Mouse (Mus musculus): ENCODE measurements at regions not wholly inside any gene's neighbourhood (a gene's known extent, or its start where the extent isn't known, plus 50 kb on each side); places are given as distances from the start of the nearest gene placed in this dataset.

GRCm38 (mm10) chr14:28664121-28664520, 159.6 kb downstream of the Wnt5a start:
- TF ChIP-seq CHD2 (IDR thresholded peaks at IDR 0.05; ENCODE audit: low read length) (no peak), SMC3 (IDR thresholded peaks at IDR 0.05; ENCODE audit: low read depth, low read length) (no peak), ZMIZ1 (IDR thresholded peaks at IDR 0.05; ENCODE audit: low read depth, low read length) (no peak), POLR2A (IDR thresholded peaks at IDR 0.05; ENCODE audit: low read depth, low read length) (no peak), NELFE (IDR thresholded peaks at IDR 0.05; ENCODE audit: low read depth, low read length) (no peak)
- DNase-seq (ENCODE audit: extremely low read depth) = no peak
- Histone ChIP-seq H3K36me3 (replicated peaks in 1 of 2; ENCODE audit: control insufficient read depth in 1 of 2, insufficient read depth in 1 of 2, low read length in 1 of 2) (no peaks in the 10 kb centered on the region), H3K27ac (ENCODE audit: insufficient read depth, low read depth) (no peak overlapping the region), H3K79me2 (replicated peaks; ENCODE audit: control insufficient read depth, extremely low read depth, insufficient read depth, poor library complexity, severe bottlenecking) (no peaks in the 10 kb centered on the region), H3K4me3 (replicated peaks in 1 of 3; ENCODE audit: low read depth in 2 of 3, low read length in 2 of 3, poor library complexity in 1 of 3) (no peak overlapping the region), H3K27me3 (replicated peaks) (no peaks in the 10 kb centered on the region), H3K4me2 (ENCODE audit: insufficient read depth, low read depth, poor library complexity, severe bottlenecking) (no peak overlapping the region), H3K9ac (ENCODE audit: insufficient read depth, low read depth) (no peak overlapping the region), H3K4me1 (ENCODE audit: control insufficient read depth in 1 of 2, insufficient read depth in 2 of 2) (no peaks in the 10 kb centered on the region), H3K9me3 (replicated peaks; ENCODE audit: low read length) (peaks cover 69% of the 10 kb centered on the region)
- dilution Hi-C loops (cut with MboI; ENCODE audit: extremely low pct_ligation_motif_present, extremely low pct_unique_long_range_greater_than_20kb, low sequenced_read_pairs) (no loop called here), in situ Hi-C loops (cut with MboI; ENCODE audit: low pct_ligation_motif_present, low pct_unique_long_range_greater_than_20kb, low sequenced_read_pairs) (no loop called here)

- no peak overlapping the region for H3K4me2 ChIP-seq (ENCODE audit: insufficient read depth, low read depth, poor library complexity, severe bottlenecking)
- H3K9ac ChIP-seq (ENCODE audit: insufficient read depth, low read depth) = no peak overlapping the region
- in situ Hi-C loops (cut with MboI; ENCODE audit: low pct_ligation_motif_present, low pct_unique_long_range_greater_than_20kb, low sequenced_read_pairs) (no loop called here), dilution Hi-C loops (cut with MboI; ENCODE audit: extremely low pct_ligation_motif_present, extremely low pct_unique_long_range_greater_than_20kb, low sequenced_read_pairs) (no loop called here)
- H3K36me3 ChIP-seq (replicated peaks in 1 of 2; ENCODE audit: control insufficient read depth in 1 of 2, insufficient read depth in 1 of 2, low read length in 1 of 2) = no peaks in the 10 kb centered on the region
- H3K4me3 ChIP-seq (replicated peaks in 1 of 3; ENCODE audit: low read depth in 2 of 3, low read length in 2 of 3, poor library complexity in 1 of 3) = no peak overlapping the region
- DNase-seq (ENCODE audit: extremely low read depth) = no peak
- no peak overlapping the region for H3K27ac ChIP-seq (ENCODE audit: insufficient read depth, low read depth)
- no peaks in the 10 kb centered on the region for H3K79me2 ChIP-seq (replicated peaks; ENCODE audit: control insufficient read depth, extremely low read depth, insufficient read depth, poor library complexity, severe bottlenecking)
- no peaks in the 10 kb centered on the region for H3K4me1 ChIP-seq (ENCODE audit: control insufficient read depth in 1 of 2, insufficient read depth in 2 of 2)
- H3K9me3 ChIP-seq (replicated peaks; ENCODE audit: low read length) = peaks cover 74% of the 10 kb centered on the region
- TF ChIP-seq SMC3 (IDR thresholded peaks at IDR 0.05; ENCODE audit: low read depth, low read length) = no peak
- no peak for TF ChIP-seq CHD1 (IDR thresholded peaks at IDR 0.05; ENCODE audit: low read depth, low read length)
- TF ChIP-seq JUN (IDR thresholded peaks at IDR 0.05; ENCODE audit: insufficient read depth, low read depth, low read length) = no peak
- no peak for TF ChIP-seq MXI1 (IDR thresholded peaks at IDR 0.05; ENCODE audit: low read depth, low read length)
- TF ChIP-seq MEF2A (IDR thresholded peaks at IDR 0.05; ENCODE audit: borderline replicate concordance, low read depth, low read length) = no peak
- TF ChIP-seq RCOR1 (conservative IDR thresholded peaks at IDR 0.05; ENCODE audit: low read depth, low read length) = no peak
- TF ChIP-seq MAX (IDR thresholded peaks at IDR 0.05; ENCODE audit: low read length) = no peak
- no peak for TF ChIP-seq TCF12 (IDR thresholded peaks at IDR 0.05; ENCODE audit: low read depth, low read length)
- no peak for TF ChIP-seq MAZ (IDR thresholded peaks at IDR 0.05; ENCODE audit: low read depth, low read length)
- no peak for TF ChIP-seq RAD21 (IDR thresholded peaks at IDR 0.05; ENCODE audit: low read depth, low read length)
- TF ChIP-seq HCFC1 (IDR thresholded peaks at IDR 0.05; ENCODE audit: low read depth, low read length) = no peak
- no peak for TF ChIP-seq POLR2A (IDR thresholded peaks at IDR 0.05; ENCODE audit: low read depth, low read length)
- TF ChIP-seq NRF1 (IDR thresholded peaks at IDR 0.05; ENCODE audit: low read depth, low read length) = no peak
- no peak for TF ChIP-seq CHD2 (IDR thresholded peaks at IDR 0.05; ENCODE audit: low read length)
- no peak for TF ChIP-seq E2F4 (IDR thresholded peaks at IDR 0.05; ENCODE audit: insufficient replicate concordance, low read depth, low read length)
- no peak for TF ChIP-seq ZC3H11A (IDR thresholded peaks at IDR 0.05; ENCODE audit: low read depth, low read length)
- TF ChIP-seq ETS1 (conservative IDR thresholded peaks at IDR 0.05; ENCODE audit: low read depth, low read length) = no peak
- TF ChIP-seq ZMIZ1 (IDR thresholded peaks at IDR 0.05; ENCODE audit: low read depth, low read length) = no peak
- TF ChIP-seq GABPA (IDR thresholded peaks at IDR 0.05; ENCODE audit: insufficient replicate concordance, low read depth, low read length) = no peak
- no peak for TF ChIP-seq ZNF384 (IDR thresholded peaks at IDR 0.05; ENCODE audit: low read depth, low read length)
- H3K27me3 ChIP-seq (replicated peaks) = no peaks in the 10 kb centered on the region
Observed at GRCm38 (mm10) chr14:28675476-28675875, 170.9 kb downstream of the Wnt5a start.

All from CH12.LX (cell line).